Mouse (Mus musculus) T-cell, adult 2 months (primary cell): ENCODE results near the gene Snrpg.

Source experiments
- DNase-seq: peaks from one replicate; pipeline ENCODE4 v3.0.0; 2022; ENCODE audit warnings: low spot score

Gene Snrpg

DNA sequence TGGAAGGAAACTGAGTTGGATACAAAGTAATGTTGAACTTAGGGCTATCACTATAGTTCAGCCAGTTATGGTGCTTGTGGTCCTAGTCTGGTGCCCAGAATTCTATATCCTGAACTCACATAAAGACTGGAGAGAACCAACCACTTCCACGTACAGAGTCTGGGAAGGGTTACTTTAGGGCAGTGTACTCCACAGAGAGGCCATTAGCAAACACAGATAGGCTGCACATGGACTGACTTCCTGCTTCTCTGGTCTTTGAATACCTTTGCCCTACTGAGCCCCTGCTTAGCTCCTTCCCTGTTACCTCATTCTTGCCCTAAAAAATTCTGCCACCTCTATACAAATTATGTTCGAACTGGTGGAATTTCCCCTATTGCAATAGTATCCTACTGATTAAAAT is 28.9 kb downstream of the Snrpg start:
- no peak for DNase-seq

DNA sequence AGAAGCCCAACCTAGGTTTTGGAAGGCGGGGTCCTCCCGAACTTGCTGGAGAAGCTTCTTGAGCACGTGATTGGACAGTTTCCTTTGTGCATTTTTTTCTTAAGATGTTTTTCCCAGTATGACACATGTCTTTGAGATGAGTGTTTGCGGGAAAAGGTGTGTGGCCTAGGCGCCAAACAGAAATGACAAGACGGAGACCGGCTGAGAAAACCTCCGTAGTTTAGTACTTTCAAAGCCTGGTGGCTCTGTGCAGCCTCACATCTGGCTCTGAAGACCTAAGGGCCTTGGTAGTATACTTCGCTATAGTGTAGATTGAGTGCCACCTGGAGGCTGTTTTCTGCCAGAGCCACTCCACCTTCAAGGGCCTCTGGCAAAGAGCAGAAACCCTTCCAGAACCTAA is 29.9 kb downstream of the Snrpg start:
- DNase-seq, result peak; percentile 83

DNA sequence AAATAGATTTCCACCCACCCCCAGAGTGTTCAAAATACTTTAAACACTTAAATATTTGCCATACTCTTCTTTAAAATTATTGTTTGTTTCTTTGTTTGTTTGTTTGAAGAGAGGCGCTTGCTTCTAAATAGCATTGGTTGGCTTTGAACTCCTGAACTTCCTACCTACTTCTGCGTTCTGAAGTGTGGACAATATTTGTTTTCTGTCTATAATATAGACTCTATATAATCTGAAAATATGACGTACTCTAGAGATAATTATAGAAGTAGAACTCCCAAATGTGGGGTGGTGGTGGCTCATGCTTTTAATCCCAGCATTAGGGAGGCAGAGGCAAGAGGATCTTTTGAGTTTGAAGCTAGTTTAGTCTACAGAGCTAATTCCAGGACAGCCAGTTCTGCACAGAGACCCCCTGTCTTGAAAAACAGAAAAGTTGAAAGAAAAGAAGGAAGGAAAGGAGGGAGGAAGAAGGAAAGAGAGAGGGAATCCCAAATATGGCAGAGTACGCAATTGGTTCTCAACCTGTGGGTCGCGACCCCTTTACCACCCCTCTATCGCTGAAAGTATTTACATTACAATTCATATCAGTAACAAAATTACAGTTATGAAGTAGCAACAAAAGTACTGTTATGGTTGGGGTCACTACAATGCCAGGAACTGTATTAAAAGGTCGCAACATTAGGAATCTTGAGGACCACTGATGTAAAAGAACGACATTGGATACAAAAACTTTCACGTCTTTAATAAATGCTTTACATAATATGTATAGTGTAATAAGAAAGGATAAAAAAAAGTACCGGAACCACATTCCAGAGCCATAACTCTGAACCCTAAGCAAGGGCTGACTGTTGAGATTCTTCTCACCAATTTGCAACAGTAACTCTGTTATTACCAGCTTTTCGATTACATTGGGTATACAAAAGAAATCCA is 31.8 kb downstream of the Snrpg start:
- no peak for DNase-seq

DNA sequence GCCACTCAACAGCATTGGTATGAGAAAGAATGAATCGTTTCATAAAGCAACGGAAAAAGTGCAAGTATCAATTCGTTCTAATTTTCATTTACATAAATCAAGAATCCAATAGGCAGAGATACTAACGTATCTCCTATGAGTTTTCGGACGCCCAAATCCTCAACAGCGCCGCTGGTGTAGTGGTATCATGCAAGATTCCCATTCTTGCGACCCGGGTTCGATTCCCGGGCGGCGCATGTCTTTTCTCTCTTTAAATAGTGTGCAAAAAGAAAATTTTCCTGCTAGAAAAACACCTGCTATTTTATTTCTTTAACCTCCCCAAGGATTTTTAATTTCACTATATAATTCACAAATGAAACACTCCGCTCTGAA is 32.6 kb downstream of the Snrpg start:
- DNase-seq, result no peak

DNA sequence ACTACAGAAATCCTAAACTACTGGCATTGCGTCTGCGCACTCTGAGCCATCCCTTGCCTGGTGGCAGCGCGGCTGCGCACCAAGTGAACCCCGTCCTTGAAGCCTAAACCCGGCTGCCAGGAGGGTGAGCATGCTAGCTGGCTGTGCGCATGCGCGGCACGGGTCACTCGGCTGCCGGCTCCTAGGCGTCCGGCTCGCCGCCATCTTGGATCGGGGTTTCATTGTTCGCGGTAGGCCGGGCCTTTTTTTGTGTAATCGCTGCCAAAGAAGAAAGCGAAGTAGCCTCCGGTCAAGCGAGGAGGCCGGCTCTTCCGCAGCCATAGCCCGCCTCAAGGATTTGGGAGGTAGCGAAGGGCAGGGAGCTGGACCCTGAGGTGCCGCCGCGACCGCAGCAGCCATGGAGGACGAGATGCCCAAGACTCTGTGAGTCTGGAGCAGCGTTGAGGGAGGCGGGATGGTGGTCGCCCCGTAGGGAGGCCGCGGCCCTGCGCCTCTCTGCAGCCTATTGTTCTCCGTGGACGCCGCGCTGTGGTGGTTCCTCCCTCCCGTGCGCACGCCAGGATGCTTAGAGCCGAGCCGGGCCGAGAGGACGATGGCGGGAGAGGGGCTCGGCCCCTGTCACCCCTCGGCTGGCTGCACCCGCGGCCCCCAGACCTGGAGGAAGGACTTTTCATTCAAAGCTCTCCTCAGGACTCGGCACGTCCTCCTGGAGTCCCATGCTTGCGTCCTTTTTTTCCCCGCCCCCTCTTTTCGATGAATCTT is 33.2 kb downstream of the Snrpg start, which contains the start of gene Tia1:
TSS of gene Tia1 (plus strand) at position 120 of the 762 bp plus-strand sequence.
- DNase-seq, result peak; percentile 98

DNA sequence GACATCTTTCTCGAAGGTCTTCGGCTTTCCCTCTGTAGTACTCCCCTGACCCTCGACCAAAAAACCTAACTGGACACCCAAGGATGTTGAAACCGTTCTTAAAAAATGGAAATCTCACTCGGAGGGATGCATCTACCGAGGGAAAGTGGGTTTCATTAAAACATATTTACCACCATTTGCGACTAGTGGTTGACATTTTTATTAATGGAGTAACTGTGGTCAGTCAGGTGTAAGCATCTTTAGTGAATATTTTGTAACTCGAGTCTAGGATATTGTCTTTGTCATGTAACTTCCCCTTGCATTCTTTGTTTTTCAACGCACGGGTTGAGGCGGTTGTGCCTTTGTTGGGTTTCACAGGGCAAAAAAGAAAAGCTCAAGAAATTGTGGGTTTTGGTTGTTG is 33.9 kb downstream of the Snrpg start:
- no peak for DNase-seq

DNA sequence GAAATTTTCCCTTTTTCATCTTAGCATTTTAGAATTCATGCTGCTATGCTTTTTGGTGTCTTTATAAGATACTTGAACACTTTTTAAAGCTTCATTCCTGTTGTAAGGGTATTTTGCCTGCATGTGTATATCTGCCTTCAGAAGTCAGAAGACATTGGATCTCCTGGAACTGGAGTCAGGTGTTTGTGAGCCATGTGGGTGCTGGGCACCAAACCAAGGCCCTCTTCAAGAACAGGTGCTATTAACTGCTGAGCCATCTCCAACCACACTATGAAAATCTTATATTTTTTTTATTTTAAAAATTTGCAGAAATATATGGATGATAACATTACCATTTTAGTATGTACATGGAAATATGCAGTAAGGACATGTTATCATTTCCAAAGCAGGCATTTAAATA is 35.2 kb downstream of the Snrpg start:
- DNase-seq, result no peak

DNA sequence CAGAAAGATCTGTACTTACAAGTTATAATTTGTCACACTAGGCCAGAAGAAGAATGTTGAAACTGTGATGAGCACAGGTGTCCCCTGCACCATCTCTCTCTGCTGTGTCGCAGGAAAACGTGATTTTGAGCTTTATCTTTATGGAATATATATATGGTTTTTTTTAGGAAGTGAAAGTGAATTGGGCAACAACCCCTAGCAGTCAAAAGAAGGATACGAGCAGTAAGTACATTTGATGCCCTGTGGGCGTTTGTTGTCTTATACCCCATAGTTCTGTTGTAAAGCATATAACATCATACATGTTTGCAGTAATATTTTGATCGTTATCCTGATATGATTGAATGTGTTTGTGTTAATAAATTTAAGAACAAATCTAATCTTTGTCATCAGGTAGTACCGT is 47.6 kb downstream of the Snrpg start:
- no peak for DNase-seq

DNA sequence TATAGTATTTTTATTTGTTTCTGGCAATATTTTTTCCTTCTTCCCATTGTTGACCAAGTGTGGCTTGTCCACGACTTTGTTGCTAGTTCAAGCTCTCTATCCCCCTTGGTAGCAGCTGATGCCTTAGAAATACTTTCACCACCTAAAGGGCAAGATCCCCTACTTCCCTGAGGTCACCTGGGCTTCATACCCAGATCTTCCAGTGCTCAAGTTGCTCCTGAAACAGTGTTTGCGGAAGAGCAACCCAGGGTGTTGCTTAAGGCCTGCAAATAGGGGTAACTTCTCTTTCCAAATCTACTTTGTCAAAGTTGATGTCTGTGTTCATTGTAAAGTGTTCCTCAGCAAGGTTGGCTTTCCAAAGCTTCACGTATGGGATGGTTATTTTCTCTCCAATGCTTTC is 48.1 kb downstream of the Snrpg start:
- no peak for DNase-seq

DNA sequence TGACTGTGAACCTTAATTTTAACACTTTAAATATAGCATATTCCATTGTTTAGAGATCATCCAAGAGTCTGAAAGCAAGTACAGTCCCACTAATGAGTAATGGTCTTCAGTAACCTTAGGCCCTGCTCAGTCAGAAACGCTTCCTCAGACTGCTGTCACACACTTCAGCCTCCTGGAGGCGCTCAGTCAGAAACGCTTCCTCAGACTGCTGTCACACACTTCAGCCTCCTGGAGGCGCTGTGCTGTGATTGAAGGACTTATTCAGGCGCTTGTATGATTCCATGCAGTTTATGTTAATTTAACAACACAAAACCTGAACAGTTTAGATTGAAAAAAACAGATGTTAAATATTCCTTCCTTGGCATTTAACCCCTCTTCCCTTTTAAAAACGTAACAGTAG is 49.4 kb downstream of the Snrpg start:
- DNase-seq, result peak; percentile 39

DNA sequence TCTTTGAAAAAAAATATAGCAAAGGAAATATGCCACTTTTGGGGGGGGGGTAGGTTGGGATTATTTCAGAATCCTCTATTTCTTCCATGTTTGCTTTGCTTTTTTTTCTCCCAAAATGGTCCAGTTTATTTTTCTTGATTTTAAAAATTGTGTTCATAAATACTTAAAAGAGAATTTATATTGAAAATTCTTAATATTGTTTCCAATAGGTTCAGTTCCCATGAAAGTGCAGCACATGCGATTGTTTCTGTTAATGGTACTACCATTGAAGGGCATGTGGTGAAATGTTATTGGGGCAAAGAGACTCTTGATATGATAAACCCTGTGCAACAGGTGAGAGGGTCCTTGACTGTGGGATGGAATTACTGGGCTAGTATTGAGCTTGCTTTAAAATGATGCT is 55.3 kb downstream of the Snrpg start, which contains the start of gene Gm44790:
TSS of gene Gm44790 (plus strand) at position 301 of the 400 bp plus-strand sequence.
- DNase-seq, result no peak
